Mouse (Mus musculus) olfactory bulb, adult 2 months (tissue): Measurements from ENCODE around the gene Cckbr.

Experiments
- CTCF ChIP-seq: fragments of 200-500 bp; IDR thresholded peaks from 2 replicates; pipeline ENCODE4 v1.5.1; 2012; ENCODE audit warnings: low read depth, mild to moderate bottlenecking, low read length, moderate library complexity; ENCODE audit not compliant: insufficient read depth
- POLR2A ChIP-seq: fragments of 200-500 bp; IDR thresholded peaks from 2 replicates; pipeline ENCODE4 v1.6.1; 2012; ENCODE audit warnings: mild to moderate bottlenecking, low read depth, low read length, moderate library complexity; ENCODE audit not compliant: insufficient read depth

DNA sequence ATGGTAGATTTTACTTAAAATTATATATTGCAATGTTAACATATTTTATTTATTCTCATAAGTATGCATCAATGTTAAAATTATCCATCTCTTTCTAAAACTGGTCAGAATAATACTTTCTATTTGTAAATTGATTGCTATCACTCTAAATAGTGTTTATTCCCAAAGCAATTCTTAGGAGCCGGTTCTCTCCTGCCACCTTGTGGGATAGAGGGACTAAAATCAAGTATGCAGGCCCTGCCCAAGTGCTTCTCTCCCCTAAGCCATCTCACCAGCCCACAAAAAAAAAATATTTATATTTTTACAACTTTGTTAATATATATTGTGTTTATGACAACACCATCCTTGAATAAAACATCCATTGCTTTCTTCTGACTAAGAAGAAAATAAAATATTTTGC, 47.1 kb downstream of the Cckbr start:
- TF ChIP-seq POLR2A (no peak), CTCF (no peak)
